Mouse (Mus musculus) ES-Bruce4 (cell line): ENCODE results near the gene Ntrk2.

ENCODE experiments used
- CTCF ChIP-seq: IDR thresholded peaks from one replicate; pipeline ENCODE4 v1.8.1; 2011; ENCODE audit warnings: low read depth, low read length
- EP300 ChIP-seq: IDR thresholded peaks from 2 replicates; pipeline ENCODE4 v1.6.1; 2011; ENCODE audit warnings: low read depth, low read length; ENCODE audit not compliant: insufficient read depth

DNA sequence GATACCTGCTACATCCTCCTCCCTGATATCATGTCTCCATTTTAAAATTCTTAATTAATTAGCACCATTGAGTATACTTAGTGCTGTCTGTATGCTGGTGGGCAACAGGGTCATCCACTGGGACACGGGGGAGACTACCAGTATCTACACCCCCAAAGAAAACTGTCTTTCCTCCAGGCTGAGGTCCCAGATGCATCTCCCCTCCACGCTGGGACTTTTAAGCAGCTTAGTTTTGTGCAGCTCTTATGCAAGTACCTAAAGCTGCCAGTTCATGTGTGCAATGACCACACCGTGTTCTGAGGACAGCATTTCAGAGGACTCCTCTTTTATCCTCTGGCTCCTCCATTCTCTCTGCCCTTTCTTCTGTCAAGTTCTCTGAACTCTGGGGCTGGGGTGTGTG lies 5.1 kb upstream of the Ntrk2 start:
- TF ChIP-seq EP300 (no peak), CTCF (no peak)
